Mouse (Mus musculus): ENCODE results near the gene Traip.

Gene Traip

GRCm38 (mm10) chr9:107971690-107972541, 22.0 kb downstream of the Traip start:
- DNase-seq (ENCODE audit: low read depth, low spot score): peak; percentile 88

- DNase-seq (ENCODE audit: low read depth, low spot score): peak; percentile 76
These were observed 24.7 kb downstream of the Traip start for GRCm38 (mm10) chr9:107974491-107975171.

- peak; percentile 82 for DNase-seq (ENCODE audit: low read depth, low spot score)
These were observed 25.8 kb downstream of the Traip start, which contains the start of gene Uba7 for GRCm38 (mm10) chr9:107975399-107976386. Gene Uba7 (plus strand): TSS chr9:107975505.

GRCm38 (mm10) chr9:107978815-107979214, 28.9 kb downstream of the Traip start:
- DNase-seq (ENCODE audit: low read depth, low spot score): no peak

- DNase-seq (ENCODE audit: low read depth, low spot score): no peak
These were observed 32.0 kb downstream of the Traip start for GRCm38 (mm10) chr9:107981684-107982605.

DNA sequence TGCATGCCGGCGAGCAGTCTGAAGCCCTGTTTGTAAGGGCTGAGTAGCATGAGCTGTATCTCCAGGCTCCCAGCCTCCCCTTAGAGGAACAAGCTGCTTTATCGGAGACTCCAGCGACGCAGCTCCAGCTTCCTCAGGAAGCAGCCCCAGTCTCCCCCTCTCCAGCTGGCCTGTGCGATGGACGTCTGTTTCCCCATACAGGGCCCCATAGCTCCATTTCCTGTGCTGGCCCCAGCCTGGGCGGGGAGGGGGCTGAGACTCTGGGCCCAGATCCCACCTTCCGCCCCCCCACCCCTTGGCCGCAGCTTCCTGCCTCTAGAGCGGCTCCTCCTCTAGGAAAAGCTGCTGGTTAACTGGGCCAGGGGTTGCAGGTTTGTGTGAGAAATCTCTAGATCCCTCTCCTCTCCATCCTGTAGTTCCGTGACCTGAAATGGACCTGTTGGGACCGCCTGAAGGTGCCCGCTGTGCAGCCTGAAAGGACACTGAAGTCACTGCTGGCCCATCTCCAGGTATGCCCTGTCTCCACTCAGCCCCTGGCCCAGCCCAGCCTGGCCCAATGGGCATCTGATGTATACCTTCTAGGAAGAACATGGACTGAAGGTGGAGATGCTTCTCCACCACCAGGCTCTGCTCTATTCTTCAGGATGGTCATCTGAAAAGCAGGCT, 32.9 kb downstream of the Traip start, which contains the start of gene Gm20661:
Gene Gm20661 (plus strand): TSS at position 378 of the 666 bp plus-strand sequence.
- DNase-seq (ENCODE audit: low read depth, low spot score): peak; percentile 69

GRCm38 (mm10) chr9:107983421-107983890, 33.5 kb downstream of the Traip start:
- DNase-seq (ENCODE audit: low read depth, low spot score): no peak

- DNase-seq (ENCODE audit: low read depth, low spot score): no peak
These were observed 34.3 kb downstream of the Traip start for GRCm38 (mm10) chr9:107984052-107984753.

DNA sequence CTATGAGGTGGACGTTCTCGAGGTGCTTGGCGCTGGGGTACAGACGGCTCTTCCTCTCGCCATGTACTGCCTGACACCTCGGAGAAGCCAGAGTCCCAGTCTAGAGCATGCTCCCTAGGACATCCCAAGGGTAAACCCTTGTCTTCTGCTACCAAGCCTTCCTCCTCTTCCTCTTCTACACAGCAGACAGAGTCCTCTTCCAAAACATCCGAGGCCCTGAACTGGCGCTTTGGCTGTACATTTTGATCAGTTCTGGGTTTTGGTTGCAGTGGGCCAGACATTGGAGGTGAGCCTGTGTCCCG, 34.8 kb downstream of the Traip start:
- no peak for DNase-seq (ENCODE audit: low read depth, low spot score)

DNA sequence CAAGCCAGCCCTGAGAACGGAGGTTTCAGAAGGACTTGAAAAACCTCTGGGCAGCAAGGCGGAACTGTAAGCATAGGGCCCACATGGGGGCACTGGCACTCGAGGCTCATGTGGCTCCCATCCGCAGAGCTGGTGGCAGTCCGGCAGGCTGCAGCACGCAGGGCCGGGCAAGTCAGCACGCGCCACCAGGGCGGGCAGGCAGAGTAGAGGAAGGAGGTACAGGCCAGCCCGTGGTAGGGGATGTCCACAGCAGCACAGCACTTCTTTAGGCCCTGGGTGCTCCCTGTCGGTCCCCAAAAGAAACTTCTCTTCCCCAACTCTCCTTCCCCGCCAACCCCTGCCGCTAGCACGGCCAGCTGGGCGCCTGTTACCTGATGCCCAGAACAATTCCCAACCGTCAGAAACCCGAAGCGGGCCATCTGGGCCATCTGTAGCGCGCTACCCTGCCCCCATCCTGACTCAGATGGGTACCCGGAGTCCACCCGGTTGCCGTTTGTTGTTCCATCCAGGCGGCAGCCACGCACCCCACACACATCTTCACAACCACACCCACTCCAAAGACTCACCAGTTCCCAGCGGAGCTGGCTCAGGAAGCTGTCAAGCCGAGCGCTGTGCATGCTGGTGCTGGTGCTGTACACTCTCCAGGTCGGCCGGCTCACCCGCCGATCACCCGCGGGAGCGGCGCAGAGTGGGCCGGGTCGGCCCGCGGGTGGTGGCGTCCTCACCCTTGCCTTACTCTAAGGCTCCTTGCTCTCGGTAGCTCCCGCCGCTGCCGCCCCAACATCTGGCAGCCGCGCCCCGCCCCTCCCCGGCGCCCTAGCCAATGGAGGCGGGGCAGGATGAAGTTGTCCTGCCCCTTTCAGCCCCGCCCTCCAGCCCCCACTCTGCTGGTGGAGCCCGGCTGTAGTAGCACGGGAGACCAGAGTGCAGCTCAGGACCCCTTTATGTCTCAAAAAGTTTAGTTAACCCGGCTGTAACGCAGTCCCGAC, 35.5 kb downstream of the Traip start, which contains the start of gene Inka1:
Gene Inka1 (minus strand): TSS at position 749 of the 989 bp plus-strand sequence.
- DNase-seq (ENCODE audit: low read depth, low spot score): peak; percentile 91

- no peak for DNase-seq (ENCODE audit: low read depth, low spot score)
These were observed 36.4 kb downstream of the Traip start for GRCm38 (mm10) chr9:107986376-107986775.

DNA sequence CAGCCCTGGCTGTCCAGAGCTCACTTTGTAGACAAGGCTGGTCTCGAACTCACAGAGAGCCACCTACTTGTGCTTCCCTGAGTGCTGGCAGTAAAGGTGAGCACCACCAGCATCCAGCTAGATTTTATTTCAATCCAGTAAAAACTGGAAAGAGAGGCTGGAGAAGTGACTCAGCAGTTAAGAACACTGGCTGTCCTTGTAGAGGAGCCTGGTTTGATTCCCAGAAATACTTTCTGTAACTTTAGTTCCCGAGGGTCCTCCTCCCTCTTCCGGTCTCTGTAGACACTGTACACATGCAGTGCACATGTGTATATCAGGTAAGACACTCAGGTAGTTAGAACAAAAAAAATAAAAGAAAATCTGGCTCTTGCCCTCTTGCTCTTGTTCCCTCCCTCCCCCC, 38.0 kb downstream of the Traip start:
- DNase-seq (ENCODE audit: low read depth, low spot score): no peak

GRCm38 (mm10) chr9:107992197-107992596, 42.3 kb downstream of the Traip start, which contains the start of gene Cdhr4:
Gene Cdhr4 (plus strand): TSS chr9:107992497.
- no peak for DNase-seq (ENCODE audit: low read depth, low spot score)

DNA sequence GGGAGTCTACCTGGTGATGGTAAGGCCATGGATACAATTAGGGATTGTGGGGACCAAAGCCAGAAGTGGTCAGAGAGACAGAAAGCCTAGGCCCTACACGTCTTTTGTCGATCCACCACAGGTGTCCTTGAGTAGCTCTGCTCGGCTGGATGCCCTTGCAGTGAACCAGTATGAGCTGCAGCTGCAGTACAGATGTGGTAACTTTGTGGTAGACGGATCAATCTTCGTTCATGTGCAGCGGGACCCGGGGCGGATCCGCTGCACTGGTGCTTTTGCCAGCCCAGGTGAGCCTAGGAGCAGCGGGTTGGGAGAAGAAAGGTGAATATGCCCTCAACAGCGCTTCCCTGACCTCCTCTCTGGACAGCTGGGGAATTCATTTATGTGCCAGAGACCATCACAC, 43.1 kb downstream of the Traip start:
- no peak for DNase-seq (ENCODE audit: low read depth, low spot score)

GRCm38 (mm10) chr9:107994464-107994863, 44.5 kb downstream of the Traip start:
- no peak for DNase-seq (ENCODE audit: low read depth, low spot score)

DNA sequence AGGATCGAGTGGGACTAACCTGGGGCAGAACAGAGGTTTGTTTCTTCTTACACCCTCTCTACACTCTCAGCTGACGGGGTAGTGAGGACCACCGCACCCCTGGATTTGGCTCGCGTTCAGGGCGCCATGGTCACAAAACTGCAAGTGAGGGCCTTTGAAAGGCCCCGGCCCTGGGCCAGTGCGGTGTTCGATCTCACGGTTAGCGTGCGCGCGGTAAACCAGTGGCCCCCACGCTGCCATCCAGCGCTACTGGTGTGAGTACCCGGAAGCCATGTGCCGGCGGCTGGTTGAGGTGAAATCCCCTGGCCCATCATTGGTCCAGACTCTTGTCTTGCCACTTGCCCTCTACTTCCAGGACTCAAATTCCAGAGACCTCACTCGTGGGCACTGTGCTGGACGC, 45.6 kb downstream of the Traip start:
- no peak for DNase-seq (ENCODE audit: low read depth, low spot score)

- no peak for DNase-seq (ENCODE audit: low read depth, low spot score)
These were observed 46.1 kb downstream of the Traip start, which contains the start of gene Gm20662 for GRCm38 (mm10) chr9:107996049-107996448. Gene Gm20662 (plus strand): TSS chr9:107996349.

Data from c-Kit-negative CD71-positive TER-119-positive erythroid progenitor cells, embryonic 14.5 days (primary cell).